Mouse (Mus musculus) embryonic stem cell, embryonic (primary cell): Measurements from ENCODE around the gene Tcte1.

Source experiments
- CTCF ChIA-PET, 4 experiments: fragments of 300-600 bp in 2 of 4; fragments of 350-600 bp in 2 of 4; sonication (Branson Sonifier 250); formaldehyde crosslinking; loops; one replicate each; lab custom pipeline; 2022; ENCODE audit warnings: inconsistent platforms in 2 of 4; lab: Charles Lee
- POLR2A ChIA-PET, 4 experiments: fragments of 300-600 bp in 2 of 4; fragments of 350-600 bp in 2 of 4; sonication (Branson Sonifier 250); formaldehyde crosslinking; loops; one replicate each; lab custom pipeline; 2022; ENCODE audit warnings: antibody characterized with exemption in 4 of 4, inconsistent platforms in 1 of 4; lab: Charles Lee

Gene Tcte1

GRCm38 (mm10) chr17:45500981-45501380 lies 22.3 kb upstream of the Tcte1 start:
- CTCF ChIA-PET, result interaction anchor here in 2 of 4 experiments (0.6 to 0.9 kb wide), 3 partner anchors 11 to 718 kb away, joined by 3 to 4 read pairs (median 3); no protein-coding TSS in a partner anchor
- POLR2A ChIA-PET, result interaction anchor here in 2 of 4 experiments (0.9 to 4.8 kb wide), 7 partner anchors 9 to 91 kb away, joined by 3 to 30 read pairs (median 3); partner anchors contain the start of genes Hsp90ab1 (in 1 of the 2), Nfkbie (in 1 of the 2) and Spats1 (in 1 of the 2)

- POLR2A ChIA-PET, result interaction anchor here in 2 of 4 experiments (0.6 to 2.7 kb wide), 9 partner anchors 15 to 77 kb away, joined by 3 to 8 read pairs (median 4); partner anchors contain the start of genes Nfkbie (in 1 of the 2) and Tcte1 (in 1 of the 2)
Observed at GRCm38 (mm10) chr17:45502324-45502723, 20.9 kb upstream of the Tcte1 start.

DNA sequence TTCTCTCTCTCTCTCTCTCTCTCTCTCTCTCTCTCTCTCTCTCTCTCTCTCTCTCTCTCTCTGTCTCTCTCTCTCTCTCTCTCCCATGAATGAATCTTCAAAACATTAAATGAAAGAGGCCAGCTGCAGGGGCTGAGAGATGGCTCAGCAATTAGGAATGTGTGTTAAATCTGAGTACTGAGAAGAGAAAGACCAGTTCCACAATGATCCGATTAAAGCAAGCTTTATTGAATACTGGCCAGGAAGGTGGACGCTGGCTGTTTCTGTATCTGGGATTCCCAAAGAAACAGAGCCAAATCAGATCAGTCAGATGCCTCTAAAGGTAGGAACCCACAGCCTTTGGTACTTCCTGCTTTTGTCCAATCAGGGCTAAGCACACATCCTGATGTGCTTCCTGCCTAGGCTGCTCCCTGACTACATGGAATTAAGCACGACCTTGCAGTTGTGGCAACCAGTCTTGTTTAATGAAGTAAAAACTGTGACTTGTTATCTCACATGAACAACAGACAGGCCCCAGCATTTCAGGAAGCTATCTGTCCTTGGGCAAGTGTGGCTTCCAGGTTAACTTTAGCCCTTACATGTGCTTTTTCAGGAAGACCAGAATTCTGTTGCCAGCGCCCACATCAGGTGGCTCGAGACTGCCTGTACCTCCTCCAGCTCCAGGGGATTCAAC lies 19.8 kb upstream of the Tcte1 start:
- ChIA-PET CTCF (interaction anchor here in 3 of 4 experiments (0.6 to 3.0 kb wide), 4 partner anchors 13 to 22 kb away, joined by 4 to 10 read pairs (median 4); no protein-coding TSS in a partner anchor), POLR2A (interaction anchor here in 3 of 4 experiments (0.6 to 2.7 kb wide), 15 partner anchors 7 to 76 kb away, joined by 3 to 8 read pairs (median 4); partner anchors contain the start of genes Cdc5l (in 1 of the 3), Hsp90ab1 (in 1 of the 3), Spats1 (in 1 of the 3) and Tcte1 (in 1 of the 3))

More at GRCm38 (mm10) chr17:45502324-45502723, 20.9 kb upstream of the Tcte1 start:
- CTCF ChIA-PET, result interaction anchor here in 2 of 4 experiments (0.9 to 1.4 kb wide), 2 partner anchors 14 kb away, joined by 3 to 5 read pairs; no protein-coding TSS in a partner anchor

DNA sequence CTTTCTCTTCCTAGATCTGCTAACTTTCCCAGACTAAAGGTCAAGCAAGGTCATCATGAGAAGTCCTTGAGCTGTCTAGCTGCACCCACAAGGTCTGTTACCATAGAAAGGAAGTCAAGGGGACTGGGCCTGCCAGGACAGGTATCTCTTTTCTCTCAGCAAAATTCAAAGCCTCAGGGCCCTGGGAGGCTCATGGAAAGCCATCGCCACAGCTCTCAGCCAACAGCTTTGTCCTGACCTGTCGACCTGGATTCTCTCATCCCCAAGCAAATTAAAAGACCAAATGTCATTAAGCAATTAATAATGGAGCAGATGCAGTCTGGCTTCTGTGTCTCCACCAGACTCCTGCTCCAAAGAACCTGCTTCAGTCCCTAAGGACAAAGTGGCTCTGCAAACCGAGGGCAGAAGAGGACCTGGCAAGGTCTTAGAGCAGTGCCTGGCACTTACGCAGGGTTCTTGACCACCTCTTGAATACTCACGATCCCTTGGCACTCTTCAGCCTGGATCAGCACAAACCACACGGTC lies 17.2 kb upstream of the Tcte1 start:
- CTCF ChIA-PET, result interaction anchor here (0.6 to 3.4 kb wide), 48 partner anchors 9 to 335 kb away, joined by 3 to 52 read pairs (median 5); partner anchors contain the start of genes Nfkbie (in 1 of the 4), Slc35b2 (in 1 of the 4) and Tcte1 (in 1 of the 4)
- POLR2A ChIA-PET, result interaction anchor here (0.6 to 4.5 kb wide), 60 partner anchors 10 to 654 kb away, joined by 3 to 91 read pairs (median 6); partner anchors contain the start of genes Hsp90ab1 (in 4 of the 4), Spats1 (in 3 of the 4), Tcte1 (in 3 of the 4) and Nfkbie (in 2 of the 4)

DNA sequence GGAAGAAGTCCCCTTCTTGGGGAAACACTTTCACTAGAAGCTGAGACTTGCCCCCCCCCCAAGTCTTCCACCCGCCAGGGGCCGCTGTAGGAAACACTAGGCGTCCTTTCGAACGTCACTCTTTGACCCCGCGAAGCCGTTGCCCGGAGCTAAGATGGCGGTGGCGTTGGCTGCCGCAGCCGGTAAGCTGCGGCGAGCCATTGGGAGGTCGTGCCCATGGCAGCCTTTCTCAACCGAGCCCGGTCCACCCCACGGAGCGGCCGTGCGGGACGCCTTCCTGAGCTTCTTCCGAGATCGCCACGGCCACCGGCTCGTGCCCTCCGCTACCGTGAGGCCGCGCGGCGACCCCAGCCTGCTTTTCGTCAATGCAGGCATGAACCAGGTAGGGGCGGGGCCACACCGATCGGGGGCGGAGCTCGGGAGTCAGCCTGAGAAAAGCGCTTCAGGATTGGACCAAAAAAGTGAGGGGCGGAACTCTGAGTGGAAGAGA lies 16.5 kb upstream of the Tcte1 start, which contains the start of gene Aars2:
TSS of gene Aars2 (plus strand) at position 142 of the 490 bp plus-strand sequence.
- ChIA-PET CTCF (interaction anchor here (0.5 to 3.4 kb wide), 87 partner anchors 8 to 1265 kb away, joined by 3 to 52 read pairs (median 5); partner anchors contain the start of genes Tcte1 (in 3 of the 4), Slc35b2 (in 2 of the 4), Mymx (in 1 of the 4) and Nfkbie (in 1 of the 4)), POLR2A (interaction anchor here (0.5 to 4.5 kb wide), 100 partner anchors 8 to 1198 kb away, joined by 3 to 91 read pairs (median 4); partner anchors contain the start of genes Hsp90ab1 (in 4 of the 4), Slc35b2 (in 3 of the 4), Spats1 (in 3 of the 4) and Tcte1 (in 3 of the 4))

GRCm38 (mm10) chr17:45510871-45511270 lies 12.4 kb upstream of the Tcte1 start:
- ChIA-PET CTCF (no interaction called here), POLR2A (interaction anchor here in 3 of 4 experiments (0.5 to 1.7 kb wide), 11 partner anchors 14 to 74 kb away, joined by 3 to 7 read pairs (median 3); partner anchors contain the start of genes Slc35b2 (in 1 of the 3) and Tmem151b (in 1 of the 3))

DNA sequence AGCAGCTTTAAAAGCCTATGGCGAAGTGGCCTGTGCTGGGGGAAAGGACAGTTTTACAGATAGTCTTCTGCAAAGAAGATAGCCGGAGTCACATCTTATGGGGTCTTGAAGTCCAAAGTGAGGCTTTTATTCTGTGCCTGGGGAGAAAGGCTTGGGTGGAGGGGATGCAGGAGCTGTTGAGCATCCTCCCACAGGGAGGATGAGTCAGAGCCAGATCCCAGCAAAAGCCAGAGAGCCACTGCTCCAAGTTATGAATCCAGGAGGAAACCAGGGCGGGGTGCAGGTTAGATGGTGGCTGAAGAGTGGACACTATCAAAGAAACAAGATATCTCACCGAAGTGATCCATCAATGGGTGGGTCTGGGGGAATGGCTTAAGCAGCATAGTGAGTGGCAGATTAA lies 11.5 kb upstream of the Tcte1 start:
- POLR2A ChIA-PET, result interaction anchor here in 3 of 4 experiments (0.7 to 1.7 kb wide), 10 partner anchors 13 to 73 kb away, joined by 3 to 6 read pairs (median 3); partner anchors contain the start of gene Spats1 (in 2 of the 3)
- CTCF ChIA-PET, result no interaction called here

- ChIA-PET POLR2A (interaction anchor here (0.6 to 10.6 kb wide), 34 partner anchors 8 to 159 kb away, joined by 3 to 91 read pairs (median 4); partner anchors contain the start of genes Aars2 (in 4 of the 4), Hsp90ab1 (in 1 of the 4), Nfkbie (in 1 of the 4) and Slc35b2 (in 1 of the 4)), CTCF (interaction anchor here in 3 of 4 experiments (0.6 to 5.6 kb wide), 26 partner anchors 8 to 455 kb away, joined by 3 to 52 read pairs (median 6); partner anchors contain the start of genes Aars2 (in 3 of the 3), Cdc5l (in 1 of the 3), Nfkbie (in 1 of the 3) and Slc35b2 (in 1 of the 3))
Observed at GRCm38 (mm10) chr17:45515204-45515726, 8.0 kb upstream of the Tcte1 start.

DNA sequence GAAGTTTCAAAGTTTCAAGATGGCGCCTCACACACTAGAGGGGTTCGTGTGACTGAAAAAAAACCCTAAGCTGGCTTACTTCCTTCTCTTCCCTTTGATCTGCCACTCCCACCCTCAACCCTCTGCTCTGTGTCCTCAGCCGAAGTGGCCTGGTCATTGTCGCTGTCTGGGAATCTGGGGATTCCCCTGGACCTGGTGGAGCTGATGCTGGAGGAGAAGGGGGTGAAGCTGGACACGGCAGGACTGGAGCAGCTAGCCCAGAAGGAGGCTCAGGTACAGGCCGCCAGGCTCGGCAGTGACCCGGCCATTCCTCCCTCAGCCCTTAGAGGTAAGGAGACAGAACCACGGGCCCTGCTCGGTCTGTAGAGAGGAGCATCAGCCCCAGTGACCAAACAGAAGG lies 7.4 kb upstream of the Tcte1 start:
- CTCF ChIA-PET, result interaction anchor here (0.5 to 5.6 kb wide), 64 partner anchors 9 to 454 kb away, joined by 3 to 52 read pairs (median 4); partner anchors contain the start of genes Aars2 (in 4 of the 4), Tmem151b (in 3 of the 4), Nfkbie (in 2 of the 4) and Slc35b2 (in 2 of the 4)
- POLR2A ChIA-PET, result interaction anchor here (0.5 to 10.6 kb wide), 49 partner anchors 8 to 644 kb away, joined by 3 to 91 read pairs (median 5); partner anchors contain the start of genes Aars2 (in 4 of the 4), Hsp90ab1 (in 3 of the 4), Tmem151b (in 2 of the 4) and Cdc5l (in 1 of the 4)

DNA sequence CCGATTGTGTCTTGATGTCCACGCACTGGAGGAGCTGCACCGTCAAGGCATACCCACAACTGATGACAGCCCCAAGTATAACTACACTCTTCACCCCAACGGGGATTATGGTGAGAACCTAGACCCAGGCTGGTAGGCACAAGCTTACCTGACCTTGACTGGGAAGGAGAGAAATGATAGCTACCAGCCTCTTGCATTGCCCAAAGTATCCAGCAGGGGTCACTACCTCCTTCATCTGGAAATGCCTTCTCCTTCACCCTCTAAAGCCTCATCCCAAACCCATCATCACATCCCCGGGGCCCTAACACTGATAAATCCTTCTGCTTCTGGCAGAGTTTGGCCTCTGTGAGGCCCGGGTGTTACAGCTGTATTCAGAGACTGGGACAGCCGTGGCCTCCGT lies 6.7 kb upstream of the Tcte1 start:
- CTCF ChIA-PET, result interaction anchor here (0.5 to 5.6 kb wide), 66 partner anchors 9 to 1603 kb away, joined by 3 to 52 read pairs (median 4); partner anchors contain the start of genes Aars2 (in 4 of the 4), Tmem151b (in 3 of the 4), Nfkbie (in 2 of the 4) and Slc35b2 (in 2 of the 4)
- POLR2A ChIA-PET, result interaction anchor here (0.5 to 10.6 kb wide), 39 partner anchors 9 to 644 kb away, joined by 3 to 91 read pairs (median 5); partner anchors contain the start of genes Aars2 (in 4 of the 4), Hsp90ab1 (in 3 of the 4), Cdc5l (in 1 of the 4) and Gtpbp2 (in 1 of the 4)

DNA sequence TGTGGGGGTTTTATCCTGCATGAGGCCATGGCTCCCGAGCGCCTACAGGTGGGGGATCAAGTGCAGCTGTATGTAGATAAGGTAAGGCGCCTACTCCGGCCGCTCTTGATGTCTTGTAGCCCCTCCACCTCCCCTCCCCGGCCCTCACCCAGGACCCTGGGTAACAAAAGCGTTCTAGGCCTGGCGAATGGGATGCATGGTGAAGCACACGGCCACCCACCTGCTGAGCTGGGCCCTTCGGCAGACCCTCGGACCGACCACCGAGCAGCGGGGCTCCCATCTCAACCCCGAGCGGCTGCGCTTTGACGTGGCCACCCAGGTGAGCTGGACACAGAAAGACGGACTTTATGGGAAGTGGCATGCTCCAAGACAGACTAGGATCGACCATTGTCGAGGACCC lies 6.1 kb upstream of the Tcte1 start:
- ChIA-PET POLR2A (interaction anchor here (0.6 to 10.6 kb wide), 26 partner anchors 9 to 82 kb away, joined by 3 to 91 read pairs (median 5); partner anchors contain the start of genes Aars2 (in 2 of the 4), Hsp90ab1 (in 2 of the 4), Nfkbie (in 1 of the 4) and Slc29a1 (in 1 of the 4)), CTCF (interaction anchor here (0.6 to 5.6 kb wide), 45 partner anchors 9 to 168 kb away, joined by 3 to 52 read pairs (median 6); partner anchors contain the start of genes Aars2 (in 3 of the 4), Spats1 (in 2 of the 4), Tmem151b (in 2 of the 4) and Slc35b2 (in 1 of the 4))

- CTCF ChIA-PET, result interaction anchor here (0.6 to 5.6 kb wide), 28 partner anchors 9 to 822 kb away, joined by 3 to 41 read pairs (median 6); partner anchors contain the start of genes Tmem151b (in 2 of the 4), Aars2 (in 1 of the 4), Slc35b2 (in 1 of the 4) and Spats1 (in 1 of the 4)
- POLR2A ChIA-PET, result interaction anchor here in 3 of 4 experiments (0.6 to 10.6 kb wide), 22 partner anchors 9 to 82 kb away, joined by 3 to 91 read pairs (median 4); partner anchors contain the start of genes Aars2 (in 2 of the 3), Slc29a1 (in 1 of the 3) and Tmem151b (in 1 of the 3)
Observed at GRCm38 (mm10) chr17:45517549-45518215, 5.6 kb upstream of the Tcte1 start.

GRCm38 (mm10) chr17:45518766-45519475 lies 4.3 kb upstream of the Tcte1 start:
- POLR2A ChIA-PET, result interaction anchor here in 3 of 4 experiments (0.7 to 10.6 kb wide), 29 partner anchors 7 to 258 kb away, joined by 3 to 91 read pairs (median 4); partner anchors contain the start of genes Aars2 (in 2 of the 3), Nfkbie (in 1 of the 3), Slc29a1 (in 1 of the 3) and Slc35b2 (in 1 of the 3)
- CTCF ChIA-PET, result interaction anchor here (0.6 to 5.6 kb wide), 10 partner anchors 10 to 144 kb away, joined by 3 to 41 read pairs (median 4); partner anchors contain the start of genes Aars2 (in 2 of the 4) and Tmem151b (in 1 of the 4)

- CTCF ChIA-PET, result interaction anchor here in 1 of 4 experiments (0.9 to 2.0 kb wide), 5 partner anchors 14 to 58 kb away, joined by 4 to 7 read pairs (median 4); partner anchors contain the start of genes Aars2 and Nfkbie
- POLR2A ChIA-PET, result interaction anchor here in 3 of 4 experiments (0.6 to 10.6 kb wide), 12 partner anchors 13 to 65 kb away, joined by 3 to 91 read pairs (median 4); partner anchors contain the start of genes Aars2 (in 2 of the 3) and Slc35b2 (in 1 of the 3)
Observed at GRCm38 (mm10) chr17:45520136-45520535, 3.1 kb upstream of the Tcte1 start.
